Mouse (Mus musculus) thymus, postnatal 36 days (tissue): ENCODE measurements around the gene Hoxc10.

Experiments used
- DNase-seq, 2 experiments: peaks; one replicate each; pipeline ENCODE4 v3.0.0; 2022; ENCODE audit warnings: mixed read lengths in 2 of 2

Gene Hoxc10

GRCm38 (mm10) chr15:102945185-102946077 is 21.2 kb upstream of the Hoxc10 start:
- DNase-seq = no peak

GRCm38 (mm10) chr15:102947276-102947675 is 19.3 kb upstream of the Hoxc10 start:
- DNase-seq = no peak

DNA sequence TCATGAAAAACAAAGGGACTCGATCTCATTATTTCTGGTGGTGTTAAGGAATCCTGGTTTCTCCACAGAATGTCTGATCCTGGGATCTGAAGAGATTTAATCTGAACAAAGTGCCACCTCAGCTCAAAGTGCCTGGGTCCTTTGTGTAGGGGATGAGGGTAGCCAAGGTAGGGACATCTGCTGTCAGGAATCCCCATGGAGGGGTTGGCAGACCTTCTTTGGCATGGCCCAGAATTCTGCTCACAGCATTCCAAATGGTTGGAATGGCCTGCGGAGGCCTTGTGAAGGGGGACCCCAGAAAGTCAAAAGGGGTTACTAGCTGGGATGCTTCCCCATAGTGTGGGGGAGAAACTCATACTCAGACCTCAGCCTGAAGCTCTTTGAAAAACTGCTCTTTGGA is 17.8 kb upstream of the Hoxc10 start:
- DNase-seq = no peak

- DNase-seq = no peak
Measured at GRCm38 (mm10) chr15:102949696-102950095, 16.9 kb upstream of the Hoxc10 start.

- DNase-seq = no peak
Measured at GRCm38 (mm10) chr15:102950877-102951276, 15.7 kb upstream of the Hoxc10 start.

GRCm38 (mm10) chr15:102953561-102953960 is 13.0 kb upstream of the Hoxc10 start:
- no peak for DNase-seq

GRCm38 (mm10) chr15:102954192-102955006 is 12.2 kb upstream of the Hoxc10 start, which contains the start of gene Hoxc11:
TSS of gene Hoxc11 (plus strand) at chr15:102954427.
- no peak for DNase-seq

GRCm38 (mm10) chr15:102955007-102955382 is 11.6 kb upstream of the Hoxc10 start:
- DNase-seq = no peak

- DNase-seq = no peak
Measured at GRCm38 (mm10) chr15:102955833-102956640, 10.6 kb upstream of the Hoxc10 start.

DNA sequence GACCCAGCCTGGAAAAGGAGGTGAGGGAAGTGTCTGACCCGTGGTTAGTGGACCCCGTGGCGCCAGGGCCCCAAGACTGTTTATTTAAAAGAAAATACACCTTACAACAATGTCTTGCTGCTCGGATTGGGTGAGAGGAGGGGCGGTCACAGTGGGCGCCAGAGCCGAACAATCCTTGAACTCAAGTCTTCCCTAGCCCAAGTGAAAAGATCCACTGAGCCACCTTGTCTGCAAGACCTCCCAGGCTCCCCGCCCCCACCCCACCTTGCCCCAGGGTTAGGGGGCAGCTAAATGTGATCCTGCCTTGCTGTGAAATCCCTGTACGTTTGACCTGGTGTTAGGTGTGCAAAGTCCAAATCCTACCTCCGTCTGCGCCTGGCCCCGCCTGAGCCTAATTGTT is 9.7 kb upstream of the Hoxc10 start:
- no peak for DNase-seq

DNA sequence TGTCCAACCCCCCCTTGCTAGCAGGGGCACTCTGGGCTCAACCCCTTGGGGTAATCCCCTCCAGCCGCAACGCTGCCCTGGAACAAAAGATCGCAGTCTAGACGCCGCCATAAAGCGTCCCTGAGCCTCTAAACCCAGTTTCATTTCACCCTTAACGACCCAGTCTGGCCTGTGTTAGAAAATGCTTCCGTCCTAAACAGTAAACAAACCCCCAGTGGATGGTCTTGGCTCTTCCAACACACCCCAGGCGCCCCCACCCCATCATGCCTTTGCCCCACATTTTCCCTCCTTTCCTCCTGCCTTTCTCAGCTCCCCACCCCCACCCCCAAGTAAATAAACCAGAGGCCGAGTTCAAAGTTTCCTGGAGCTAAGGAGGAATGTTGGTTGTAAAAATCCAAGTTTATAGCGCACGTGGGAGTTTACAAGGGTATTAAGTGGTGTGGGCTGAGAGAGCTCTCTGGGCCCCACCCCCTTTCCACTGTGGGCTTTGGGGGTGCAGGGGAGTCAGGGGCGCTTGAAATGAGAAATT is 6.9 kb upstream of the Hoxc10 start:
- DNase-seq = no peak

DNA sequence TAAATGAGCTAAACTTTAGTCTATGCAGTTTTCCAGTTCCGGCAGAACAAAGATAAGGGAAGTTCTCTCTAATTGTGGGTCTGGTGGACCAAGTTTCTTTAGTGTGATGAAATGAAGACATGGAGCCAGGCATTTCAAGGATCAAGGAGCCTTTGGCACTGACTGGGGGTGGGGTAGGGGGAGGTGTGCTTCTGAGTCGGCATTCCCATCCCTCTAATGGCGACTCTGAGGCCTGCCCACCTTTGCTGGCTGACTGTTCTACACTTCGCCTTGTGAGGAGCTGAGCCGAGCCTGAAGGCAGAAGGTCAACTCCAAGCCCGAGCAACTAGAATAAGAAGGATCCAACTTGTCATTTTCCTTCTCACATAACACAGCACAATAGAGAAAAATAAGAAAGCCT is 4.9 kb upstream of the Hoxc10 start:
- no peak for DNase-seq

DNA sequence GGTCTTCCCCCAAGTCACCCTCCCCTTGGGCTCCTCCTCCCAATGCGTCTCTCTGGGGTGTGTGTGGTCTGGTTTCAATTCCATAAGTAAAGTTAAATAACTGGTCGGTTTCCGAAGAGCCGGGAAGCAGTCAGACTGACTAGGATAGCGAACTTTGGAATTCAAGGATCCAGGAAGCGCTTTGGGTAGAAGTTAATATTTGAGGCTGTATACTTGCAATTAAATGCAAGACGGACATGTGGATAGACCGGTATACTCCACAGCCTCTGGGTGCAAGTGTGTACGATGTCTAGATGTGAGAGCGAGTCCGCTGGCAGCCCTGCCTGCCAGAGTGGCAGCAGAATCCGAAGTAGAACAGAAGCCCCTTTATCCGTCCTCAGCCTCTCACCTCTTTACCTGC is 4.1 kb upstream of the Hoxc10 start:
- no peak for DNase-seq

DNA sequence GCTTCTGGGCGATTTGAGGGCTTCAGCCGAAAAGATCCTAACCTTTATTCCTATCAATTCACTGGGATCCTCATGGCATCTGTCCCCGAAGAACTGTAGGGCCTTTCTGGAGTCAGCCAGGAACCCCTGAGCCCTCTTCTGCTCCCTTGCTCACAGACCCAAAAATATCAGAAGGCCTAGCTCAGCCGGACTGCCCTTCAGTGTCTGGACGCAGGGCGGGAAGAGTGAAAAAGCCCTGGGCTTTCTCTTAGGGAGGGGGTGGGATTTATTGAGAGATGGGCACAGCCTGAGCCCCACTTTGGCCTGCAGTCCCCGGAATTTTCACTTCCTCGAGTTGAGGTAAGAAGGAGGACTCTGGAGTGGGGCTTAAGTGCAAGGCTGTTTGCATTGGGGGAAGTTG is 3.3 kb upstream of the Hoxc10 start:
- no peak for DNase-seq

DNA sequence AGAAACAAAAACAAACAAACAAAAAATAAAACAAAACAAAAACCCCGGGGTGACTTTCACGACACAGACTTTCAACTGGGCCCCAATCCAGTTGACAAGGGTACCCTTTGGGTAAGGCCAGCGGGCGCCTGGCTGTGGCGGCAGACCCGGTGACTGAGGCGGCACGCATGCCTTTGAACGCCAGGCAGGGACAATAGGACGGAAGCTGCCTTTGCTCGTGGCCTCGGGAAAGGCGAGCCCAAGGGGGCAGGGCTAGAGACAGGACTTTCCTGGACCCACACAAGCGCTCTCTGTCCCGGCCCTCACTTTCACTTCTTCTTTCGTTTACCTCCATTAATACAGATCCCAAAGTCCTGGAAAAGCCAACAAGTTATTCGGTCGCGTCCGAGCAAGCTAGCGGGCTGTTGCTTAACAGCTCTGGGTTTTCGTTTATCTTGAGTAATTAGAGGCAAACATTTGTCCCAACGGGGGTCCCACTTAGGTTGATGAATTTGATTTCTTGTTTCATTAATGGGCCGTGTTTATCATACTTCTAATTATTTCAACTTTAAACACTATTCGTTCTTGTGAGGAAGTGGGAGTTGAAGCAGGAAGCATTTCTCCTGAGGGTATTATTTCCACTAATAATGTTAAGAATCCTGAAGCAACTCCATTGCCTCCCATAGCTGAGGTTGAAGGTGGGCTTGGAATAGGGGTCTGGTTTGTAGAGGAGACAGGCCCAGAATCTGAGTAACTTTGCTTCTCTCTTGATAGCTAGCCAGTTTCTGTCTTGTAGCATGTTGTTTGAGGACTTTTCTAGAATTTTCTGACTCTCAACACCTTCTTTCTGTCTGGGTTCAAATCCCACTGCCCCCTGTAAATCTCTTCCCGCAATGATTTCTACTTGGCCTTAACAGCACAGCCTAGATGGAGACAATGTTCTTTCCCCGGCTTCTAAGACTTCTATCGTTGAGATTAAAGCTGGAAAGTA is 2.6 kb upstream of the Hoxc10 start:
- no peak for DNase-seq

- no peak for DNase-seq
Measured at GRCm38 (mm10) chr15:102965003-102965891, 1.3 kb upstream of the Hoxc10 start.

GRCm38 (mm10) chr15:102965892-102966775 is 462 bp upstream of the Hoxc10 start:
- DNase-seq = peak; percentile 51 to 52

- DNase-seq = no peak
Measured at GRCm38 (mm10) chr15:102967312-102967510, 615 bp downstream of the Hoxc10 start, which contains the start of gene Hoxc5. TSS of gene Hoxc5 (plus strand) at chr15:102967443.

DNA sequence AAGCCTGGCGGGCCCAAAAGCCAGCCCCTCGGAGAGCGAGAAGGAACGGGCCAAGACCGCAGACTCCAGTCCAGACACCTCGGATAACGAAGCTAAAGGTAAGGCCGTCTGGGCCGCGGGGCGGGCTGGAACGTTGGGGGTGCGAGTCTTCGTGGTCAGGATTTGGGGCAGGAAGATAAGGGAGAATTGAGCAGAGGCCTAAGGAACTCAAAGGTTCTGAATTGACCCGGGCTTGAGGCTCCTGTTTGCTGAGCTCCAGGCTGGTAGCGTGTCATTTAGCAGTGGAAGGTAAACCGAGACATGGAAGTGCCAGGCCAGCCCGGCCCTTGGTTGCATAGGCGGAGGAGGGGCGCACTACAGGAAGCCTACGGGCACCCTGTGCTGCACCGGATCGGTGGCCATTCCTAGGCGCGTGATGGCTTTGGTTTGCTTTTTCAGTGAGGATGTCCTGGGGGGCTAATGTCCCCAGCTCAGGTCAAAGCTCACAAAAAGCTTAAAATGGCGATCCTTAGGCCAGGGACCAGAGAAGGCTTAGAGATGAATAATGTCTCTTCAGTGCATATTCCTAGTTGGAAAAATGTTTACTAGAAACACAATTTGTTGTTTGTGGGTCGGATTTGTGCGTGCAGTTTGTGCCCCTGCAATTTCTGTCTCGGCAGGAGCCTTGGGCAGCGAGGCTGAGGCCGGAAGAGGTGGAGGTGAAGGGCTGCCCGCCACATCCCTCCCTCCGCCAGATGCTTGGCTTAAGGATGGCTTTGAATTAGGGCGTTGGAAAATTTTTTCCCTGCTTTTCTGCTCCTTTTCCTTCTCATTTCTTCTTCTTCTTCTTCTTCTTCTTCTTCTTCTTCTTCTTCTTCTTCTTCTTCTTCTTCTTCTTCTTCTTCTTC is 1.2 kb downstream of the Hoxc10 start:
- no peak for DNase-seq
